Mouse (Mus musculus): Measurements from ENCODE around the gene Tprkb.
"Not testable (repeated sequence)": the region's sequence is repeated elsewhere in the genome, so short reads cannot be mapped to it uniquely, and the experiment has no call there.

Gene Tprkb

GRCm38 (mm10) chr6:85976242-85976641 is 64.6 kb downstream of the Tprkb start:
- no peak for DNase-seq

GRCm38 (mm10) chr6:85978736-85979135 is 67.1 kb downstream of the Tprkb start:
- not testable (repeated sequence) for DNase-seq

Measured in kidney, adult 11 months (tissue).